Mouse (Mus musculus): ENCODE data around the gene Lingo2. TPM values are rescaled to one million over a fixed set of nuclear protein-coding genes. Genes with fewer than 3 reads are reported as not detected.

Lingo2 gene
- polyA plus RNA-seq, 1 experiment from 2014 or later, result 1.3 TPM

DNA sequence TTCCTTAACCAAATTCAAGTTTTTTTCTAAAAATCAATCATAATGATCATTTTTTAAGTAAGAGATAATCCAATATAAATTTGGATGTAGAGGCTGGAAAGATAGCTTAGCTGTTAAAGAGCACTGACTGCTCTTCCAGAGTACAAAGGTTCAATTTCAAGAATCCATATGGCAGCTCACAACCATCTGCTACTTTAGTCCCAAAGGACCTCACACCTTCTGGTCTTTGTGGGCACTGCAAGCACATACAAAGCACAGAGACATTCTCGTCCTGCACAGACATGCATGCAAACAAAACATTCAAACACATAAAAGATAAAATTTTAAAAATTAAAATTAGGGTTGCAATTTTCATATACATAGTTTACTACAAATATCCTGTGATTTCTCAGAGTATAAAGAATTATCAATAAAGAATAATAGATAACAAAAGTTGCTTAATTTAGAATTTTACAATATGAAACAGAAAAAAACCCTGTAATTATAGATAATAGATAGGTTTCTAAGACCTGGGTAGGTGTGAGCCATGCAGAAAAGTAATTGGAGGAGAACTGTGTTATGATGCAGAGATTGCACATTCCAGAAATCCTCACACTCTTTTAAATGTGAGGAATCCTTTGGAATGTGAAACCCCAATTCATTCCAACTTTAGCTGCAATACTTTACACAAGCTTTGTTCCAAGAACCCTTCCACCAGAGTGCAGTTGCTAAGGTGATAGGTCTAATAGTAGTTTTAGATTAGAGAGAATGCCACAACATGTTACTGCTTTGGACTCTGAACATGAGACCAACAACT, 1053.6 kb downstream of the Lingo2 start:
- no peak overlapping the region for H3K27ac ChIP-seq (ENCODE audit: low read depth, low read length)
- WGBS (ENCODE audit: insufficient replicate concordance), result 63% methylated on average over 1 of the region's 1 CpGs
- no peaks in the 10 kb centered on the region for H3K36me3 ChIP-seq (ENCODE audit: control insufficient read depth, insufficient read depth, low read length)
- H3K9ac ChIP-seq (ENCODE audit: low read depth, low read length), result no peak overlapping the region
- ATAC-seq (replicated peaks; ENCODE audit: insufficient number of reproducible peaks, low FRiP score, low TSS enrichment), result no peak
- H3K27me3 ChIP-seq (ENCODE audit: control insufficient read depth, insufficient read depth, low read length), result no peaks in the 10 kb centered on the region
- H3K4me1 ChIP-seq (ENCODE audit: control insufficient read depth, insufficient read depth, low read length), result no peaks in the 10 kb centered on the region
- no peak overlapping the region for H3K4me2 ChIP-seq
- H3K4me3 ChIP-seq (ENCODE audit: low read depth, low read length), result no peak overlapping the region
- no peaks in the 10 kb centered on the region for H3K9me3 ChIP-seq (replicated peaks; ENCODE audit: control insufficient read depth, low read length)

- no peaks in the 10 kb centered on the region for H3K4me1 ChIP-seq (ENCODE audit: control insufficient read depth, insufficient read depth, low read length)
- H3K9me3 ChIP-seq (replicated peaks; ENCODE audit: control insufficient read depth, low read length), result no peaks in the 10 kb centered on the region
- no peak overlapping the region for H3K4me3 ChIP-seq (ENCODE audit: low read depth, low read length)
- H3K27me3 ChIP-seq (ENCODE audit: control insufficient read depth, insufficient read depth, low read length), result no peaks in the 10 kb centered on the region
- no peak overlapping the region for H3K9ac ChIP-seq (ENCODE audit: low read depth, low read length)
- H3K27ac ChIP-seq (ENCODE audit: low read depth, low read length), result no peak overlapping the region
- no peak for ATAC-seq (replicated peaks; ENCODE audit: insufficient number of reproducible peaks, low FRiP score, low TSS enrichment)
- H3K4me2 ChIP-seq, result no peak overlapping the region
- H3K36me3 ChIP-seq (ENCODE audit: control insufficient read depth, insufficient read depth, low read length), result no peaks in the 10 kb centered on the region
- 64% methylated on average over 5 of the region's 5 CpGs for WGBS (ENCODE audit: insufficient replicate concordance)
Measured at GRCm38 (mm10) chr4:35885591-35886542, 1065.7 kb downstream of the Lingo2 start.

DNA sequence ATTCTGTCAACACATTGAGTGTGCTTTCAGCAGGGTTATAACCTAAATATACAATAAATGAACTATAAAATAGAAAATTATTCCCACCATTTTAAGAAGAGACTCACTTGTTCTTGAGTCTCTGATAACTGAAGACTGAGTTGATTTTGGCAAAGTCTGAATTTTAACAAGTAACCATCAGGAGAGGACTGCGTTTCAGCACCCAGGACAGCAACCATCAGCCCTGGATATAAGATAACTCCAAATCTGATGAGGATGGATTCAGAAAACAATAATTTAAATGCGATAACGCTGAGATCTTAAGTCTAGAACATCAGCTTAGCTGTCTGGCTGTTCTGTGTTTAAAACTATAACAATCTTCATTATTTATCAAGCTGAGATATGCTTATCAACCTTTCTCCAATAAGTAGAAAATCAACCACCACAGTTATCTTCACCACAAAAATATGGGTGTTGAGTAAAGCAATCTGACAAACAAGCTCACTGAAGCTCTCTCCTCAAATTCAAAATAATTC, 1066.5 kb downstream of the Lingo2 start:
- H3K4me3 ChIP-seq (ENCODE audit: low read depth, low read length), result no peak overlapping the region
- no peaks in the 10 kb centered on the region for H3K4me1 ChIP-seq (ENCODE audit: control insufficient read depth, insufficient read depth, low read length)
- H3K4me2 ChIP-seq, result no peak overlapping the region
- H3K9me3 ChIP-seq (replicated peaks; ENCODE audit: control insufficient read depth, low read length), result no peaks in the 10 kb centered on the region
- H3K27me3 ChIP-seq (ENCODE audit: control insufficient read depth, insufficient read depth, low read length), result no peaks in the 10 kb centered on the region
- ATAC-seq (replicated peaks; ENCODE audit: insufficient number of reproducible peaks, low FRiP score, low TSS enrichment), result no peak
- H3K36me3 ChIP-seq (ENCODE audit: control insufficient read depth, insufficient read depth, low read length), result no peaks in the 10 kb centered on the region
- H3K9ac ChIP-seq (ENCODE audit: low read depth, low read length), result no peak overlapping the region
- WGBS (ENCODE audit: insufficient replicate concordance), result 40% methylated on average over 3 of the region's 3 CpGs
- H3K27ac ChIP-seq (ENCODE audit: low read depth, low read length), result no peak overlapping the region

GRCm38 (mm10) chr4:35846518-35846917, 1105.0 kb downstream of the Lingo2 start:
- Histone ChIP-seq H3K4me2 (no peak overlapping the region), H3K27ac (ENCODE audit: low read depth, low read length) (no peak overlapping the region), H3K4me1 (ENCODE audit: control insufficient read depth, insufficient read depth, low read length) (no peaks in the 10 kb centered on the region), H3K36me3 (ENCODE audit: control insufficient read depth, insufficient read depth, low read length) (no peaks in the 10 kb centered on the region), H3K9ac (ENCODE audit: low read depth, low read length) (no peak overlapping the region), H3K9me3 (replicated peaks; ENCODE audit: control insufficient read depth, low read length) (no peaks in the 10 kb centered on the region), H3K4me3 (ENCODE audit: low read depth, low read length) (no peak overlapping the region), H3K27me3 (ENCODE audit: control insufficient read depth, insufficient read depth, low read length) (no peaks in the 10 kb centered on the region)
- 88% methylated on average over 1 of the region's 1 CpGs for WGBS (ENCODE audit: insufficient replicate concordance)
- no peak for ATAC-seq (replicated peaks; ENCODE audit: insufficient number of reproducible peaks, low FRiP score, low TSS enrichment)

GRCm38 (mm10) chr4:35845140-35845539, 1106.4 kb downstream of the Lingo2 start:
- Histone ChIP-seq H3K36me3 (ENCODE audit: control insufficient read depth, insufficient read depth, low read length) (no peaks in the 10 kb centered on the region), H3K9me3 (replicated peaks; ENCODE audit: control insufficient read depth, low read length) (no peaks in the 10 kb centered on the region), H3K9ac (ENCODE audit: low read depth, low read length) (no peak overlapping the region), H3K4me2 (no peak overlapping the region), H3K27me3 (ENCODE audit: control insufficient read depth, insufficient read depth, low read length) (no peaks in the 10 kb centered on the region), H3K4me1 (ENCODE audit: control insufficient read depth, insufficient read depth, low read length) (no peaks in the 10 kb centered on the region), H3K4me3 (ENCODE audit: low read depth, low read length) (no peak overlapping the region), H3K27ac (ENCODE audit: low read depth, low read length) (no peak overlapping the region)
- ATAC-seq (replicated peaks; ENCODE audit: insufficient number of reproducible peaks, low FRiP score, low TSS enrichment), result no peak
- WGBS (ENCODE audit: insufficient replicate concordance), result 77% methylated on average over 7 of the region's 7 CpGs

GRCm38 (mm10) chr4:35844518-35844917, 1107.0 kb downstream of the Lingo2 start:
- ATAC-seq (replicated peaks; ENCODE audit: insufficient number of reproducible peaks, low FRiP score, low TSS enrichment), result no peak
- Histone ChIP-seq H3K4me2 (no peak overlapping the region), H3K9me3 (replicated peaks; ENCODE audit: control insufficient read depth, low read length) (no peaks in the 10 kb centered on the region), H3K9ac (ENCODE audit: low read depth, low read length) (no peak overlapping the region), H3K4me1 (ENCODE audit: control insufficient read depth, insufficient read depth, low read length) (no peaks in the 10 kb centered on the region), H3K4me3 (ENCODE audit: low read depth, low read length) (no peak overlapping the region), H3K36me3 (ENCODE audit: control insufficient read depth, insufficient read depth, low read length) (no peaks in the 10 kb centered on the region), H3K27me3 (ENCODE audit: control insufficient read depth, insufficient read depth, low read length) (no peaks in the 10 kb centered on the region), H3K27ac (ENCODE audit: low read depth, low read length) (no peak overlapping the region)
- WGBS (ENCODE audit: insufficient replicate concordance), result 73% methylated on average over 6 of the region's 6 CpGs

DNA sequence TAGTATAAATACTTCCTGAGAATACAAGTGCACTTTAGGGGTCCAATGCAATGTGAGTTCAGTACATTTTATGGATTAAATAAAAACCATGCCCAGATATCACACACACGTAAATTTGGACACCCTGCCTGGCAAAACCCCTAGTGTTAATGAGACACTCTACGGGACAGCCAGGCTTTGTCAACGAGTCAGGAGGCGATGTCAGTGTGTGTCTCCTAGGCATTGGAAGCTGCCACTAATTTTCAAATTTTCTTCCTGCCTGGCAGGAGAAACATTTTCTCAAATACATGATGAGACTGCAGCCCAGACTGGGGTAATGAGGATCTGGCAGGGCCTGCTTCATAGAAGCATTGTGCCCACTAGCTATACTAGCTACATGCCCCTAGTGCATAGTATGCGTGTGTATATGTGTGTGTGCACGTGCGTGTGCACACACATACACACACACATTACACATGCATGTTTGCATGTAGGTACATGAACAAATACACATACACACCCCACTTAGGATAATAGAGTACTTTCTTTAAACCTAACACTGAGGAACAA, 1128.2 kb downstream of the Lingo2 start:
- WGBS (ENCODE audit: insufficient replicate concordance), result 83% methylated on average over 7 of the region's 7 CpGs
- H3K27me3 ChIP-seq (ENCODE audit: control insufficient read depth, insufficient read depth, low read length), result no peaks in the 10 kb centered on the region
- no peaks in the 10 kb centered on the region for H3K9me3 ChIP-seq (replicated peaks; ENCODE audit: control insufficient read depth, low read length)
- H3K4me3 ChIP-seq (ENCODE audit: low read depth, low read length), result no peak overlapping the region
- H3K9ac ChIP-seq (ENCODE audit: low read depth, low read length), result no peak overlapping the region
- no peak for ATAC-seq (replicated peaks; ENCODE audit: insufficient number of reproducible peaks, low FRiP score, low TSS enrichment)
- no peaks in the 10 kb centered on the region for H3K4me1 ChIP-seq (ENCODE audit: control insufficient read depth, insufficient read depth, low read length)
- no peak overlapping the region for H3K27ac ChIP-seq (ENCODE audit: low read depth, low read length)
- H3K36me3 ChIP-seq (ENCODE audit: control insufficient read depth, insufficient read depth, low read length), result no peaks in the 10 kb centered on the region
- no peak overlapping the region for H3K4me2 ChIP-seq

- no peak overlapping the region for H3K4me3 ChIP-seq (ENCODE audit: low read depth, low read length)
- no peak for ATAC-seq (replicated peaks; ENCODE audit: insufficient number of reproducible peaks, low FRiP score, low TSS enrichment)
- H3K9ac ChIP-seq (ENCODE audit: low read depth, low read length), result no peak overlapping the region
- H3K27ac ChIP-seq (ENCODE audit: low read depth, low read length), result no peak overlapping the region
- H3K27me3 ChIP-seq (ENCODE audit: control insufficient read depth, insufficient read depth, low read length), result no peaks in the 10 kb centered on the region
- WGBS (ENCODE audit: insufficient replicate concordance), result 89% methylated on average over 1 of the region's 1 CpGs
- no peak overlapping the region for H3K4me2 ChIP-seq
- no peaks in the 10 kb centered on the region for H3K9me3 ChIP-seq (replicated peaks; ENCODE audit: control insufficient read depth, low read length)
- H3K36me3 ChIP-seq (ENCODE audit: control insufficient read depth, insufficient read depth, low read length), result no peaks in the 10 kb centered on the region
- no peaks in the 10 kb centered on the region for H3K4me1 ChIP-seq (ENCODE audit: control insufficient read depth, insufficient read depth, low read length)
Measured at GRCm38 (mm10) chr4:35820701-35821100, 1130.8 kb downstream of the Lingo2 start.
